Mouse (Mus musculus): ENCODE results near the gene Gm10961. TPM values are rescaled to one million over a fixed set of nuclear protein-coding genes. Genes with fewer than 3 reads are reported as not detected.

Gm10961 gene
- polyA plus RNA-seq, 1 experiment from 2014 or later, result not detected

- Histone ChIP-seq H3K27me3 (no peaks in the 10 kb centered on the region), H3K9ac (no peak overlapping the region), H3K9me3 (replicated peaks) (no peaks in the 10 kb centered on the region), H3K4me1 (no peaks in the 10 kb centered on the region), H3K27ac (no peak overlapping the region), H3K4me3 (replicated peaks) (no peak overlapping the region), H3K36me3 (peaks cover 91% of the 10 kb centered on the region), H3K4me2 (no peak overlapping the region)
- 89% methylated on average over 4 of the region's 4 CpGs for WGBS
- no peak for ATAC-seq (replicated peaks; ENCODE audit: low FRiP score)
These were observed 39.4 kb downstream of the Gm10961 start for GRCm38 (mm10) chr3:107670500-107670899.

GRCm38 (mm10) chr3:107671509-107671908, 40.4 kb downstream of the Gm10961 start:
- H3K4me2 ChIP-seq, result no peak overlapping the region
- H3K36me3 ChIP-seq, result peaks cover 89% of the 10 kb centered on the region
- no peak overlapping the region for H3K27ac ChIP-seq
- H3K9me3 ChIP-seq (replicated peaks), result no peaks in the 10 kb centered on the region
- 92% methylated on average over 2 of the region's 2 CpGs for WGBS
- ATAC-seq (replicated peaks; ENCODE audit: low FRiP score), result no peak
- no peak overlapping the region for H3K9ac ChIP-seq
- no peaks in the 10 kb centered on the region for H3K4me1 ChIP-seq
- no peaks in the 10 kb centered on the region for H3K27me3 ChIP-seq
- no peak overlapping the region for H3K4me3 ChIP-seq (replicated peaks)

GRCm38 (mm10) chr3:107680790-107681576, 49.9 kb downstream of the Gm10961 start:
- no peak; the same call in 1 of the 2 replicates for ATAC-seq (replicated peaks; ENCODE audit: low FRiP score)
- Histone ChIP-seq H3K36me3 (peaks cover 17% of the 10 kb centered on the region), H3K9me3 (replicated peaks) (no peaks in the 10 kb centered on the region), H3K9ac (no peak overlapping the region), H3K27me3 (no peaks in the 10 kb centered on the region), H3K27ac (peak overlapping the region; percentile 75), H3K4me1 (peaks cover 22% of the 10 kb centered on the region), H3K4me3 (replicated peaks) (no peak overlapping the region), H3K4me2 (0 out of 2 replicates have a peak overlapping the region, but pooled peaks have one; percentile 12)
- 40% methylated on average over 7 of the region's 7 CpGs for WGBS

Other genes starting within 250 kb of the Gm10961 start
- gene Kcnc4, start 171.8 kb upstream of the Gm10961 start, polyA plus RNA-seq (2015; fragmentation: Nextera tagmentation; extraction: Ambion mirVana), result 0.26 and 0.31 TPM in 2 replicates
- 3.3 and 3.6 TPM in 2 replicates for gene Slc6a17, start 113.3 kb upstream of the Gm10961 start, polyA plus RNA-seq (2015; fragmentation: Nextera tagmentation; extraction: Ambion mirVana)
- not detected in 2 replicates for gene Ubl4b, start 76.2 kb upstream of the Gm10961 start, polyA plus RNA-seq (2015; fragmentation: Nextera tagmentation; extraction: Ambion mirVana)
- 0.10 and 0.19 TPM in 2 replicates for gene Alx3, start 36.3 kb upstream of the Gm10961 start, polyA plus RNA-seq (2015; fragmentation: Nextera tagmentation; extraction: Ambion mirVana)
- gene Strip1, start 372 bp downstream of the Gm10961 start, polyA plus RNA-seq (2015; fragmentation: Nextera tagmentation; extraction: Ambion mirVana), result 45.0 and 46.4 TPM in 2 replicates
- gene Ahcyl1, start 65.2 kb downstream of the Gm10961 start, polyA plus RNA-seq (2015; fragmentation: Nextera tagmentation; extraction: Ambion mirVana), result 92.7 and 94.5 TPM in 2 replicates
- 9.3 and 10.3 TPM in 2 replicates for gene Csf1, start 129.1 kb downstream of the Gm10961 start, polyA plus RNA-seq (2015; fragmentation: Nextera tagmentation; extraction: Ambion mirVana)
- 0.73 TPM in 1 of 2 replicates, not detected in the other for gene Eps8l3, start 245.9 kb downstream of the Gm10961 start, polyA plus RNA-seq (2015; fragmentation: Nextera tagmentation; extraction: Ambion mirVana)

All from kidney, embryonic 15.5 days (tissue).